Mouse (Mus musculus): ENCODE measurements around the gene Htr3b.
"Not testable (repeated sequence)": the region's sequence is repeated elsewhere in the genome, so short reads cannot be mapped to it uniquely, and the experiment has no call there.

Gene Htr3b
- long read RNA-seq, experiment 1, partial matches to known transcripts: 0 of 1 reads
- long read RNA-seq, experiment 1, other reads (novel, unspliced or antisense): 0 of 1 reads
- long read RNA-seq, experiment 2: 0 reads

- intact Hi-C loops (cut with DNase I): no loop called here
These were observed at the start of gene Htr3b for GRCm38 (mm10) chr9:48964587-48965040. Gene Htr3b (minus strand): TSS chr9:48964990.

- intact Hi-C loops (cut with DNase I): no loop called here
These were observed 34.5 kb upstream of the Htr3b start for GRCm38 (mm10) chr9:48999256-48999655.

- intact Hi-C loops (cut with DNase I): no loop called here
These were observed 30.9 kb upstream of the Htr3b start for GRCm38 (mm10) chr9:48995735-48996134.

GRCm38 (mm10) chr9:48994779-48995178, 30.0 kb upstream of the Htr3b start:
- intact Hi-C loops (cut with DNase I): no loop called here

GRCm38 (mm10) chr9:48991671-48992070, 26.9 kb upstream of the Htr3b start:
- intact Hi-C loops (cut with DNase I): no loop called here

GRCm38 (mm10) chr9:48987201-48988101, 22.7 kb upstream of the Htr3b start:
- intact Hi-C loops (cut with DNase I): no loop called here

- intact Hi-C loops (cut with DNase I): no loop called here
These were observed 21.9 kb upstream of the Htr3b start for GRCm38 (mm10) chr9:48986616-48987141.

GRCm38 (mm10) chr9:48985708-48986088, 20.9 kb upstream of the Htr3b start:
- intact Hi-C loops (cut with DNase I): no loop called here

- intact Hi-C loops (cut with DNase I): no loop called here
These were observed 20.3 kb upstream of the Htr3b start, which contains the start of gene Usp28 for GRCm38 (mm10) chr9:48984845-48985707. Gene Usp28 (plus strand): TSS chr9:48985375.

GRCm38 (mm10) chr9:48984320-48984844, 19.6 kb upstream of the Htr3b start:
- intact Hi-C loops (cut with DNase I): no loop called here

- intact Hi-C loops (cut with DNase I): not testable (repeated sequence)
These were observed 19.0 kb upstream of the Htr3b start for GRCm38 (mm10) chr9:48983801-48984200.

- intact Hi-C loops (cut with DNase I): no loop called here
These were observed 17.0 kb upstream of the Htr3b start for GRCm38 (mm10) chr9:48981827-48982226.

GRCm38 (mm10) chr9:48980781-48981180, 16.0 kb upstream of the Htr3b start:
- intact Hi-C loops (cut with DNase I): no loop called here

- intact Hi-C loops (cut with DNase I): no loop called here
These were observed 15.6 kb upstream of the Htr3b start for GRCm38 (mm10) chr9:48980371-48980770.

- intact Hi-C loops (cut with DNase I): loop anchor here (10.0 kb wide), 1 partner anchor 112 kb away; no protein-coding TSS in a partner anchor
These were observed 12.0 kb upstream of the Htr3b start for GRCm38 (mm10) chr9:48976661-48977355.

GRCm38 (mm10) chr9:48972494-48972893, 7.7 kb upstream of the Htr3b start:
- intact Hi-C loops (cut with DNase I): loop anchor here (5.0 to 10.0 kb wide), 3 partner anchors 75 to 325 kb away; no protein-coding TSS in a partner anchor

GRCm38 (mm10) chr9:48962131-48962530, 2.7 kb downstream of the Htr3b start:
- intact Hi-C loops (cut with DNase I): no loop called here

GRCm38 (mm10) chr9:48961314-48961713, 3.5 kb downstream of the Htr3b start:
- intact Hi-C loops (cut with DNase I): no loop called here

- intact Hi-C loops (cut with DNase I): no loop called here
These were observed 17.2 kb downstream of the Htr3b start for GRCm38 (mm10) chr9:48947565-48947964.

GRCm38 (mm10) chr9:48942349-48942748, 22.4 kb downstream of the Htr3b start:
- intact Hi-C loops (cut with DNase I): no loop called here

All from adrenal gland (tissue).